Mouse (Mus musculus) lung, postnatal 14 days (tissue): ENCODE results near the gene Mmd.

ENCODE experiments used
- DNase-seq: peaks from one replicate; pipeline ENCODE4 v3.0.0; 2021

The Mmd gene

GRCm38 (mm10) chr11:90249025-90249650 lies at the start of gene Mmd:
Gene Mmd, plus strand, starts transcription at chr11:90249456.
- peak; percentile 97 for DNase-seq

- no peak for DNase-seq
These were observed 48.4 kb upstream of the Mmd start for GRCm38 (mm10) chr11:90200826-90201225.

DNA sequence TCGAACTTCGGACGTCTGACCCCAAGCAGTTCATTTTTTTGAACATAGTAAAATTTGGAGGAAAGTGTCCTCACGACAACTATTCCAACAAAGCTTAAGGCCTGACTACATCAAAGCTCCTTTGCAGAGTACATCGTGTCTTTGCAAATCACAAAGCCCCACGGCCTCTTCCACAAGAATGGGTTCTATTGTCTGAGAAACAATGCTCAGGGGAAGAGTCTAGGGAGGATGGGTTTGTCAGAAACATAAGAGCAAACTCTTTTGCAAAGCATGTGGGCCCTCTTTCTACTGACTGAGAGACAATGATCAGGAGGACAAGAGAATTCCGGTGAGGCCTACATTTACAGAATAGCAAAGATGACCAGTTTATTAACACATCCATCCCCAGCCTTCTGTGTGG lies 35.0 kb upstream of the Mmd start:
- no peak for DNase-seq

GRCm38 (mm10) chr11:90220022-90220645 lies 29.1 kb upstream of the Mmd start:
- no peak for DNase-seq

- DNase-seq: no peak
These were observed 28.5 kb upstream of the Mmd start for GRCm38 (mm10) chr11:90220750-90221149.

- DNase-seq: peak; percentile 17
These were observed 24.3 kb upstream of the Mmd start for GRCm38 (mm10) chr11:90224914-90225470.

DNA sequence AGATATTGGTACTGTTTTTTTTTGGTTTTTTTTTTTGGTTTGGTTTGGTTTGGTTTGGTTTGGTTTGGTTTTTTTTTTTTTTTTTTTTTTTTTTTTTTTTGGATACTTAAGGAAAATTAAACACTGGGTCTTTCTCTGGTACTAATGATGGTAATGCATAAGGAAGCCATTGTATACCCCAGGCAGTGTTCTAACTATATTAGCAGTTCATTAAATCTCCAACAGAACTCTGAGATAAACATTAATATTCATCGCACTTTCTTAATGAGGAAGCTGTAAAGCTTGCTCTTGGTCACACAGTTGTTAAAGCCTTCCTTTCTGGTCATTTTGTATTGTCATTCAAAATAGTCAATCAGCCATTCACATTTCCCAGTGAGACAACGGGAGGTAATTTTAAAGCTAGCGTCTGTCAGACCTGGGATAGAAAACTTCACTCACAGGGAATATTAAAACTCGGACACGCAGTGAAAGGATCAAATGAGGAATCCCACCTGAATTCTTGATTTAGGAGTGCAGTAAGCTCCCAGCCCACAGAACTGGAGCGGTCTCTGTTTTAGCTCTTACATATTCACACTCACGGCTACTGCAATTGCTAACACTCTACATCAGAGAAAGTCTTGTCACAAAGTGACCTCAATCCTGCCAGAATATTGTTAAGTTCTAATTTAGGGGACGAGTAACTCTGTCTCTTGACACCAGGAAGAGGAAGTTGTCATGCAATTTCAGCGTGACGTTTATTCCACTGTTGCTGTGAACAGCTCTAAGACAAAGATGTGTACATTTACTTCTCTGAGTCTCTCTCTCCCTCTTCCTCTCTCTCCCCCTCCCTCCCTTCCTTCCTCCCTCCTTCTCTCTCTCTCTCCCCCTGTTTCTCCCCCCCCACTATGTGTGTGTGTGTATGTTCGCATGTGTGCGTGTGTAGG lies 22.0 kb upstream of the Mmd start:
- DNase-seq: no peak

DNA sequence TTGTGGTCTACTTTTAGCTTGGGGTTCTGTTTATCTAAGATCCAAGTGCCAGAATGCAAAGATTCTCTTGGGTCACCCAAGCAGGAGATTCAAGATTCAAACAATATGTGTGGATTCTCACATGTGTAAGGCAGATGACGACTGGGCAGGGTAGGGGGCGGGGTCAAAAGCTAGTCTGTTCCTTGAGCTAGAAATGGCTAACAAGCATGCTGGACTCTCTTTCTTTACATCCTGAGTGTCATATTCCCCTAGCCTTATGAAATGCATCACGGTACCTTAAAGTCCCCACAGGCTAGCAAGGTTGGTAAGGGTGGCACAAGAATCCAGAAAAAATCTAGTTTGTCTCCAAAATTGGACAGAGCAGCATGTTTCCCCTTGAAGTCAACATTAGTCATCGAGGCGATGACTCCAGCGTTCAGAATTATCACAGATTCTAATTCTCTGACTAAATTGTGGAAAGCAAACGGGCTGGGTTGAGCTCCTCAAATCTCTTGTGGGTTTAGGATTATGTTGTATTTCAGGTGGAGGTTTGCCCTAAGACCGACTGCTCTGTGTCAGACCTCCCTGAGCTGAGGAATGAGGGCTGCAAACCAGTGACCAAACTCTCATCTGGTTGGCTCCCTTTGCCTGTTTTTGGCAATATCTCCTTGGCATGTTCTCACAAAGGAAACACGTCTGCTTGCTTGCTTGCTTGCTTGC lies 20.9 kb upstream of the Mmd start:
- no peak for DNase-seq

DNA sequence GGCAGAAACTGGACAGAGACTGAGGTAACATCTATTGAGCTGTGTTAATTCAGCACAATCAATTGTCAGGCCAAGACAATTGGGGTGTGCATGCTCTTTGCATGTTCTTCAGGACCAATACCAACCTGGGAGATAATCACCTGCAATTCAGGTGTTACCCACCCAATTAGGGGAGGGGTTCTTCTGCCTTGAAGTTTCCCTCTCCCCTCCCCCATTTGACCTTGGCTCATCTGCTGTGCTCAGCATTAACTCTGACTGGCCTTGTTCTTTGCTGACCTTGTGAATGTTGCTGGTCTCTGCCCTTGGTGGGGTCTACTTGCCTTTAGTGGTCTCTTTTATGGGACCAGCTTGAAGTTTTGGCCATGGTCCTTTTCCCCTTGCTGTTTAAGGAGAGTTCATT lies 19.5 kb upstream of the Mmd start:
- DNase-seq: no peak

- DNase-seq: peak; percentile 17
These were observed 18.6 kb upstream of the Mmd start for GRCm38 (mm10) chr11:90230671-90231070.

DNA sequence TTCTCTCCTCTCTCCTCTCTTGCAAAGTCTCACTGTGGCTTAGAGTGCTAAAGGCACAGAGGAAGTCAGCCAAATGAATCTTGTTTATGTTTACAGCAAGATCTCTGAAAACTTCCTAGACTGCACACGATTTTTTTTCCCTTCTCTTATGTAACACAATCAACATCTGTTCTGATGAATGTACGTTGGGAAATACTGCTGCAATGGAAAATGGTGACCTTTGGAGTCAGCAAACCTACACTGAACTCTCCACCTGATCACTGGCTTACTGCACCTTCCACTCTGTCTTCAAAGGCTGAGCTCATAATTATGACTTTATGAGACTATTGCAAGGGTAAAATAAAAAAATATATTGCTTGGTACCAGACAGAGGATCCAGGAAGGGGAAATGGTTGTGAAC lies 17.6 kb upstream of the Mmd start:
- DNase-seq: no peak

DNA sequence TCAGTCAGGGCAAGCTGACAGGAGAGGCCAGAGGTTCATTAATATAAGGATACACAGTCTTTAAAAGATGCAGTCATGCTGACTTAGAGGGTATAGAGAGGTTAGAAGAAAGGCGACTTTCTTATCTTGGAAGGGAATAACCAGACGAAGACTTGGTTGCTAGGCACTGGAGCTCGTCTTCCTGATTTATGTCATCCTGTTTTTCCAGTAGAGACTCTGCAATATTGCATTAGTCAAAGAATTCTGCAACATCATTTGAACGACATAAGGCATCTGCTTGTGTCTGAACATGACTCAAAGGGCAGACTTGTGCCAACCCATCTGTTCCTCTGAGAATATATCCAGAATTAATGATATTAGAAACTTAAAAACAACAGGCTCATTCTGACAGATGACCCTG lies 16.6 kb upstream of the Mmd start:
- no peak for DNase-seq

- DNase-seq: no peak
These were observed 14.0 kb upstream of the Mmd start for GRCm38 (mm10) chr11:90235221-90235620.

- no peak for DNase-seq
These were observed 11.6 kb upstream of the Mmd start for GRCm38 (mm10) chr11:90237616-90238015.

GRCm38 (mm10) chr11:90238657-90239056 lies 10.6 kb upstream of the Mmd start:
- DNase-seq: no peak

GRCm38 (mm10) chr11:90240652-90241330 lies 8.5 kb upstream of the Mmd start:
- DNase-seq: peak; percentile 72

GRCm38 (mm10) chr11:90241874-90242273 lies 7.4 kb upstream of the Mmd start:
- DNase-seq: no peak

DNA sequence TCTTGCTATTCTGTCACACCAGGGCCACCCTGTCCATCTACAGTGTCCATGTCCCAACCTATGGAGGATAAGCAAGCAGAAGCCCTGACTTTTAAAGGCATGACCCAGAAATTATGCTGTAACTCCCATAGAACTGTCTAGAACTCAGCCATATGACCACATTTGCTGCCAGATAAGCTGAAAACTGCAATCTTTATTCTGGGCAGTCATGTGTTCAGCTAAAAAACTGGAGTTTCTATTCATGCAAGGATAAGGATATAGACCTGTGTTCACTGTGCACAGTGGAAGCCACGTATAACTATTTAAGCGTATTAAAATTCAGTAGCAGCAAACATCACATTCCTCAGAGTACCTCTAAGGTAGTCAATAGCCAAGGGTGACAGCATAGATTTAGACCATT lies 6.0 kb upstream of the Mmd start:
- no peak for DNase-seq

DNA sequence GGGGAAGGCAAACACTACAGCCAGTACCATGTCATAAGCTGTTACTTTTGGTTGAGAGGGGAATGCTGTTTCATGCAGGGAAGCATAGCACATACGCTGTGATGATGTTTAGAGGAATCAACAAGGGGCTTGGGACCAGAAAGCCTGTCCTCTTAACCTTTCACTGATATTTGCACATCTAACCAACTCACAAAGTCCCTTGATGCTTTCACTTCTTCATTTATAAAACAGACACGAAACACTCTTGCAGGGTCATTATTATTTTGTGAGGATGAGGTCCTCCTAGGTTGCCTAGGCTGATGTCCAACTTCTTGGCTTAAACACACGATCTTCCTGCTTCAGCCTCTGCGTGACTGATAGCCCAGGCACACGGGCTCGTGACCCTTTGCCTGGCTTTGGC lies 3.6 kb upstream of the Mmd start:
- DNase-seq: no peak

- DNase-seq: no peak
These were observed 2.6 kb upstream of the Mmd start for GRCm38 (mm10) chr11:90246676-90247075.

- no peak for DNase-seq
These were observed 1.5 kb upstream of the Mmd start for GRCm38 (mm10) chr11:90247793-90248192.

DNA sequence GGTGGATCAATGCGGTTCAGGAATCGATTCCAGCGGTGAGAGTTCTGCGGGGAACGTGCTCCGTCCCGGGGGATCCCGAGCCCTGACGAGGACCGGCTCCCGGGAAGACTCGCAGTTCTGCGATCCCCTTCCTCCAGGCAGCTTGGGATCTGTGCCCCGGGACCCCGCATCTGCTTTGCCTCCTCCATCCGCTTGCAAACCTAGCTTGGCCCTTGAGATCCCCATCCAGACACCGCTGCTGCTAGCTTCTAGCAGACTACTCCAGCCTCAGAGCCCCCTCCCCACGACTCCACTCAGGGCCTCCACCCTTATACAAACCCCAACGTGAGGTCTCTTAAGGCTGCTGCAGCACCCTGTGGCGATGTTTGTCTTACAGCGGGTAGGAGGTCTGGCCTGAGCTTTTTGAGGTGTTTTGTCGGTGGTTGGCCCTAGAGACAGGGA lies 465 bp downstream of the Mmd start:
- peak; percentile 29 for DNase-seq
